In the genomic region with DNA sequence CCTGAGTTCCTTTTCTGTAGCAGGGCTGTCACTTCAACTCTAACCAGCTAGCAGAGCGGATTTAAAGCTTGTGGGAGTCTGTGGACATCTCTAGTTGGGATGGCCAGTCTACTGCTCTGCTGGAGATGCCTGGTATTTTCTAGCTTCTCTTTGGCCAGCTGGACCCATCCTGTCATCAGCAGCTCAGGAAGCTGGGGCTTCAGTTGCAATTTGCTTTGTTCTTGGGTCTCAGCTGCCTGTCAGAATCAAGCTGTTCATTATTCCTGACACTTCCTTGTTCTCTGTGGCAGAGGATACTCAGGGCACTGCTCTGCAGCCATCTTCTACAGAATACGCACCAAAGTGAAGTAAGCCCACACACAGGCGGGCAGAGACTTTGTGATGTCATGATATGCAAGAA, we compare ENCODE assay signal across 21 mouse cellular contexts.
DNase-seq lines count a peak whose midpoint lies in the region; ATAC-seq and TF ChIP-seq lines count a peak whose summit lies in the region.
"Had no signal": no experiment of that assay in that cellular context is flagged by ENCODE, and none has a peak within 500 bp of the region (broad histone marks: within the 10 kb centered on the region; RNA-seq: fewer than 3 reads in every experiment).

No protein-coding gene starts in this region.

- no peaks in the 10 kb centered on the region for H3K27me3 ChIP-seq in heart, embryonic 10.5 days (ENCODE audit: insufficient read depth, poor library complexity, severe bottlenecking)
- no peaks in the 10 kb centered on the region for H3K27me3 ChIP-seq in hindbrain, postnatal 0 days (ENCODE audit: insufficient read depth, low read length)
- H3K27me3 ChIP-seq in hindbrain, embryonic 16.5 days (replicated peaks; ENCODE audit: control insufficient read depth, insufficient read depth, low read length), result no peaks in the 10 kb centered on the region
- H3K27me3 ChIP-seq: heart, embryonic 15.5 days; Patski had no signal

- H3K27ac ChIP-seq in heart, embryonic 10.5 days, result peak overlapping the region; percentile 76
- H3K27ac ChIP-seq in hindbrain, postnatal 0 days, result no peak overlapping the region
- no peak overlapping the region for H3K27ac ChIP-seq in hindbrain, embryonic 16.5 days (ENCODE audit: low read depth, low read length)
- H3K27ac ChIP-seq: embryonic facial prominence, embryonic 13.5 days; heart, embryonic 15.5 days; kidney, postnatal 0 days; macrophage had no signal

- H3K4me2 ChIP-seq in hindbrain, postnatal 0 days (ENCODE audit: low read depth, low read length), result no peak overlapping the region
- H3K4me2 ChIP-seq in hindbrain, embryonic 16.5 days (ENCODE audit: low read length), result no peak overlapping the region
- H3K4me2 ChIP-seq: embryonic facial prominence, embryonic 13.5 days; heart, embryonic 15.5 days; liver, embryonic 11.5 days had no signal

- WGBS in heart, embryonic 10.5 days, result 38% methylated on average over 3 of the region's 3 CpGs
- WGBS in hindbrain, postnatal 0 days, result 57% methylated on average over 3 of the region's 3 CpGs
- WGBS in hindbrain, embryonic 16.5 days, result 58% methylated on average over 3 of the region's 3 CpGs

- ATAC-seq in hindbrain, postnatal 0 days, result peak; percentile 49
- ATAC-seq in hindbrain, embryonic 16.5 days, result no peak
- peak; percentile 14 to 27; a peak in 1 of 4 replicates for ATAC-seq in hematopoietic stem cell, adult 5-6 weeks (replicated peaks in 1 of 2; ENCODE audit: insufficient read depth in 1 of 2, low FRiP score in 2 of 2, low TSS enrichment in 1 of 2, low read depth in 1 of 2, poor library complexity in 2 of 2, severe bottlenecking in 2 of 2)
- ATAC-seq: CD4-positive, CD25-positive, alpha-beta regulatory T cell, adult 4 months; forebrain, embryonic 14.5 days; Patski had no signal

- H3K36me3 ChIP-seq in heart, embryonic 10.5 days, result no peaks in the 10 kb centered on the region
- H3K36me3 ChIP-seq in hindbrain, postnatal 0 days (ENCODE audit: insufficient read depth, low read length), result no peaks in the 10 kb centered on the region
- H3K36me3 ChIP-seq in hindbrain, embryonic 16.5 days (ENCODE audit: control insufficient read depth, insufficient read depth, low read length), result no peaks in the 10 kb centered on the region
- H3K36me3 ChIP-seq: embryonic facial prominence, embryonic 13.5 days; heart, embryonic 15.5 days had no signal

- no peak overlapping the region for H3K4me3 ChIP-seq in heart, embryonic 10.5 days
- no peak overlapping the region for H3K4me3 ChIP-seq in hindbrain, postnatal 0 days (ENCODE audit: low read length)
- H3K4me3 ChIP-seq in hindbrain, embryonic 16.5 days (ENCODE audit: low read length), result no peak overlapping the region
- H3K4me3 ChIP-seq: embryonic facial prominence, embryonic 13.5 days; heart, embryonic 15.5 days had no signal

- H3K4me1 ChIP-seq in heart, embryonic 10.5 days, result peaks cover 17% of the 10 kb centered on the region
- no peaks in the 10 kb centered on the region for H3K4me1 ChIP-seq in hindbrain, postnatal 0 days (ENCODE audit: insufficient read depth, low read length)
- peaks cover 6% of the 10 kb centered on the region for H3K4me1 ChIP-seq in hindbrain, embryonic 16.5 days (ENCODE audit: control insufficient read depth, insufficient read depth, low read depth, low read length)
- H3K4me1 ChIP-seq: embryonic facial prominence, embryonic 13.5 days had no signal

- no peak for DNase-seq in heart, embryonic 10.5 days (ENCODE audit: low spot score)
- DNase-seq in heart, adult 9 months (ENCODE audit: low spot score in 2 of 2), result no peak
- peak; percentile 20 for DNase-seq in hindbrain, postnatal 0 days (ENCODE audit: low spot score)
- peak; percentile 39 for DNase-seq in lung, postnatal 36 days
- no peak for DNase-seq in spleen, postnatal 4 days (ENCODE audit: low spot score in 2 of 2)
- DNase-seq: adrenal gland, adult 8-10 months; cerebellum, postnatal 10 days; gastrocnemius, postnatal 10 days; kidney, adult 11 months; right cerebral cortex, adult 18-20 months; thymus, postnatal 25 days had no signal

- H3K9me3 ChIP-seq in heart, embryonic 10.5 days, result no peaks in the 10 kb centered on the region
- no peaks in the 10 kb centered on the region for H3K9me3 ChIP-seq in hindbrain, postnatal 0 days (ENCODE audit: low read length)
- no peaks in the 10 kb centered on the region for H3K9me3 ChIP-seq in hindbrain, embryonic 16.5 days (ENCODE audit: control insufficient read depth, low read length)
- H3K9me3 ChIP-seq: embryonic facial prominence, embryonic 13.5 days; heart, embryonic 15.5 days had no signal

- TF ChIP-seq CTCF in hindbrain, postnatal 0 days (IDR thresholded peaks at IDR 0.05; ENCODE audit: low read depth), result no peak

- no peak overlapping the region for H3K9ac ChIP-seq in hindbrain, postnatal 0 days (replicated peaks; ENCODE audit: low read length)
- no peak overlapping the region for H3K9ac ChIP-seq in hindbrain, embryonic 16.5 days (ENCODE audit: low read depth, low read length)
- H3K9ac ChIP-seq: embryonic facial prominence, embryonic 13.5 days; heart, embryonic 15.5 days had no signal

Comparison
In these comparisons a context has a peak if more than half of its experiments do, and no peak if none do; other contexts are left out.
1. DNase-seq: peak in hindbrain, postnatal 0 days (single experiment) and lung, postnatal 36 days (single experiment); none in heart, embryonic 10.5 days (single experiment), heart, adult 9 months (0 of 2) and spleen, postnatal 4 days (0 of 2).